Mouse (Mus musculus) brown adipose tissue, adult 24 weeks (tissue): Measurements from ENCODE around the gene Dlgap4. TPM values are rescaled to one million over a fixed set of nuclear protein-coding genes. Genes with fewer than 3 reads are reported as not detected.

ENCODE experiments used
- H3K27ac ChIP-seq: fragments of 200-500 bp; replicated peaks from 2 replicates; pipeline ENCODE4 v1.5.1; 2012; ENCODE audit warnings: low read depth, mild to moderate bottlenecking, low read length
- H3K4me1 ChIP-seq: fragments of 200-500 bp; 2 replicates; pipeline ENCODE4 v1.6.1; 2012; ENCODE audit warnings: low read length, mixed read lengths; ENCODE audit not compliant: control insufficient read depth, insufficient read depth, insufficient read length
- H3K4me3 ChIP-seq: fragments of 200-500 bp; 2 replicates; pipeline ENCODE4 v1.5.1; 2012; ENCODE audit warnings: low read depth, mild to moderate bottlenecking, low read length, moderate library complexity; ENCODE audit not compliant: insufficient read depth
- polyA plus RNA-seq: library from polyadenylated mRNA; stranded (reverse); fragments of >200 nt; gene quantifications from 2 replicates; pipeline ENCODE4 v1.2.4, GENCODE M21; 2012; ENCODE audit not compliant: missing spikeins, insufficient read depth, insufficient read length

The Dlgap4 gene
- polyA plus RNA-seq, 1 experiment = 39.8 TPM

GRCm38 (mm10) chr2:156605144-156605543 lies 8.4 kb upstream of the Dlgap4 start:
- Histone ChIP-seq H3K4me3 (no peak overlapping the region), H3K27ac (no peak overlapping the region), H3K4me1 (no peaks in the 10 kb centered on the region)

DNA sequence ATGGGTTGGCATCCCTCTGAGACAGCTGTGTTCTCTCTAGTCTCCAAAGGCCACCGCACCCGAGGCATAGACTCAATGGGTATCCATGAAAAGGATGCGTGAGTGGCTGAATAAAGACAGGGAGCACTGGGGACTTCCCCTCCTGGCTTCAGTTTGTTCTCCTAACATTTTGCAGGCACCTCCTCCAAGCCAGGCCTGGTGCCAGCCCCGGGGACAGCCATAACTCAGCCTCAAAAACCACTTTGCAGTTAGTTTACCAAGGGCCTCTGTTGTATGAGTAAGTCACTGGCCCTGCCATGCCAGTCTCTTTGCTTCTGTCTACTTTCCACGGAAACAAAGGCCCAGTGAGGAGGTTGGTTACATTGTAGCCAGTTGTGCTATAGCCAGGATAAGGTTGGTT lies 7.5 kb upstream of the Dlgap4 start:
- no peak overlapping the region for H3K27ac ChIP-seq
- no peak overlapping the region for H3K4me3 ChIP-seq

DNA sequence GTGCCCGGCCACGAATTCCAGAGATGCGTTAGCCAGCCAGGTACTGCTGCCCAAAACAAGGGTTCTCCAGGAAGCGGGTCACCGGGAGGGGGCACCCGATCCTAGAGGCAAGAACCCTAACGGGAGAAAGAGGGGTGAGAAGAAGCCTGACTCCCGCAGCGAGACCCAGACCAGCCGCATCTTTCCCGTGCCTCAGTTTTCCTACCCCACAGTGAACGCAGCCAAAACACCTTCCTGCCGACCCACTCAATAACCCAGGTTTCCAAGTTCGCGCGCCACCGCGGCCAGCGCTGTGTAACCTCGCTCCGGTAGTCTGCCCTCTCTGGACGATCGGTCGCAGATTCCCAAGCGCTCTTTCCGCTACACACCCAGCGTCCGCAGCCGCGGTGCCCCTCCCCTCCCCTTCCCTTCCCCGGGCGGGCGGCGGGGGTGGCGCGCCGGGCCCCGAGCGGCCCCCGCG lies 394 bp upstream of the Dlgap4 start:
- Histone ChIP-seq H3K4me1 (peaks cover 2% of the 10 kb centered on the region; the same call in 1 of the 2 replicates), H3K4me3 (peak overlapping the region; percentile 43)

More for the DNA sequence above, 7.5 kb upstream of the Dlgap4 start:
- H3K4me1 ChIP-seq = no peaks in the 10 kb centered on the region

GRCm38 (mm10) chr2:156614258-156614556 lies 702 bp downstream of the Dlgap4 start:
- Histone ChIP-seq H3K4me3 (peak overlapping the region; percentile 51), H3K27ac (no peak overlapping the region), H3K4me1 (peaks cover 2% of the 10 kb centered on the region; the same call in 1 of the 2 replicates)

More for the DNA sequence above, 394 bp upstream of the Dlgap4 start:
- no peak overlapping the region for H3K27ac ChIP-seq

DNA sequence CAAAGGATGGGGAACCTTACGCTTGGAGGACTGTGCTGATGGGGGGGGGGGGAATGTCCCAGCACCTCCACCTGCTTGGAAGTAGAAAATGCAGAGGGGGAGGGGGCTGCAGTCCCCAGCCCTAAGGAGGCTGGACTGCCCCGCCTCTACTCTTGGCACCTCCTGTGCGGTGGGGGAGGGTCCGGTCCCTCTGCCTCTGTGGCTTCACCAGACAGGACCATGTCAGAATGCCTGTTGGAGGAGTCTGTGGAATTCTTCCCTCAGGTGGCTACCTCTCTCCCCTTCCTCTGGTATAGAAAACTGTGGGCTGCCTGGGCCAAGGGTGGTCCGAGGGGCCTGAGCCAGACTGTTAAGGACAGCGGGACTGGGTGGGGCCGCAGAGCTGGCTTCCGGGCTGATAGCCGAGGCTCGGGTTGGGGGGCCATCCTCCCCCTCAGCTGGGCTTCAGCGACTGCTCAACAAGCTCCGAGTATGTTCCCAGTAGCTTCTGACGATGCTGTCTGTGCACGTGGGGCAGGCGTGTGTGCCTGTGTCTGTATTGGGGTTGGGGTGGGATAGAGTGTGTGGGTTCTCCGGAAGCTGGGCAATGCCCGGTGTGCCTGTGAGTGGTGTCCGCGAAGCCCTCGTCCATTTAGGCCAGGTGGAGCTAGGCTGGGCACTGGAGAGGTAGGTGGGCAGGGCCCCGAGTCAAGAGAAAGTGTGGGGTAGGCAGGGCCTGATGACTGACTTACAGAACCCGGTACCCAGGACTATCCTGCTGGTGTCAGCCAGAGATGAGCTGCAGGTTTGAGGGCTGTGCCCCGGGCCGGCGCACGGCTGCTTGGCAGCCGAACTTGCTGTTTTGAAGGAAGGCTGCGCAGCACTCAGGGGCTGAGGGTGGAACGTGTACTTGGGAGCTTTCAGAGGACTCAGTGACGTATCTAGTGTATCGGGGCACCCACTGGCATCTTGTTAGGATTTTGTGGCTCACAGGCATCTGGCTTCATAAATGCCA lies 1.5 kb downstream of the Dlgap4 start:
- H3K4me3 ChIP-seq = 0 out of 2 replicates have a peak overlapping the region, but pooled peaks have one; percentile 2

DNA sequence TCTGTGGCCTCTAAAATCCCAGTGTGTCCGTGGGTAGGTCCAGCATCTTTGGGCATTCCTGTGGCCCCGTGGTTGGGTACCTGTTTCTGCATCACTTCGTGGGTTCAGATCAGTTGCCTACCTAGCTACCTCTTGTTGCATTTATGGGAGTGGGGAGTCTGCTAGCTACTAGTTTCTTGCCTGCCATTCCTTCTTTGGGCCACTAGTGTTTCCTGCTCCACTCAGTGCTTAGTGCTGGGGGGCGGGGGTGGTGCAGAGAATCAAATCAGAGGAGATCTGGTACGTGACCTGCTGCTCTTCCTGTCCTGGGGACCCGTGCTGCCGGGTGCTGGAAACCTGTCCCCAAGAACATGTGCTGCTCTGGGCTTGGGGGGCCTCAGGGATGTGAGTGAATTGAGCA lies 3.0 kb downstream of the Dlgap4 start:
- peaks cover 2% of the 10 kb centered on the region; the same call in 1 of the 2 replicates for H3K4me1 ChIP-seq
- no peak overlapping the region for H3K27ac ChIP-seq

More for the DNA sequence above, 1.5 kb downstream of the Dlgap4 start:
- peaks cover 2% of the 10 kb centered on the region; the same call in 1 of the 2 replicates for H3K4me1 ChIP-seq
- no peak overlapping the region for H3K27ac ChIP-seq

GRCm38 (mm10) chr2:156617536-156617935 lies 4.0 kb downstream of the Dlgap4 start:
- H3K27ac ChIP-seq = no peak overlapping the region
- peaks cover 2% of the 10 kb centered on the region; the same call in 1 of the 2 replicates for H3K4me1 ChIP-seq
- H3K4me3 ChIP-seq = no peak overlapping the region

More for the DNA sequence above, 3.0 kb downstream of the Dlgap4 start:
- no peak overlapping the region for H3K4me3 ChIP-seq

DNA sequence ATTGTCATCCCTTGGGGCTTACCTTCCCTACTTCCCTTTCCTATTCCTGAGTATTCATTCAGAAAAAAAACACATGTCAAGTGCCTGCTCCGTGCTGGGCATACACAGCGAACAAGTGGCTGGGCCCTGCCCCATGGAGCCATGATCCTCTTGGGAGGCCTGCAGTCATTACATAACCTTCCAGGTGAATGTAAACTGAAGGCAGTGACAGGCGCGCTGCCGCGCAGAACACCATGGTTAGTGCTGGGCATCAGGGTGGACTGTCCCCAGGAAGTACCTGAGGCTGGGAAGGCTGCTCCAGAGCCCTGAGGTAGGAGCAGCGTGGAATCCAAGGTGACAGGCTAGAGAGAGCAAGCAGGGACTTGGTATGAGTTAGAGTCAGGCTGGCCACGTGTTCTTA lies 7.4 kb downstream of the Dlgap4 start:
- no peaks in the 10 kb centered on the region for H3K4me1 ChIP-seq
- H3K4me3 ChIP-seq = no peak overlapping the region
- H3K27ac ChIP-seq = no peak overlapping the region

DNA sequence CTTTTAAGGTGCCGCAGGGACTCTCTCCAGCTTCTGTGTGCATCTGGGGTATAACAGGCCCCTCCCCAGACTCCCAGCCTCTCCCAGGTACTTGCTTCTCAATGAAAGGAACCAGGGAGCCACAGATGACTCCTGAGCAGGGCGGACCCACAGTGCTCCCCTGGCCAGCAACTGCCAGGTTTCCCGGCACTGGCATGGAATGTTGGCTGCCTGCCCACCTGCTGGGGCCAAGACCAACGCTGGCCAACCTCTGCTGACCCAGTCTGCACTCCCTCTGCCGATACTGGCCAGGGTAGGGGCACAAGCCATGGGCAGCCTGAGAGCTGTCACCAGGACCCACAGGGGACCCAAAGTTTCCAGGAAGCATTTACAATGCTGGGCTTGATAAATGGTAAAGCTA lies 7.9 kb downstream of the Dlgap4 start:
- Histone ChIP-seq H3K27ac (no peak overlapping the region), H3K4me1 (peaks cover 2% of the 10 kb centered on the region), H3K4me3 (no peak overlapping the region)

- Histone ChIP-seq H3K27ac (no peak overlapping the region), H3K4me3 (no peak overlapping the region), H3K4me1 (peaks cover 4% of the 10 kb centered on the region)
Observed at GRCm38 (mm10) chr2:156622192-156622591, 8.7 kb downstream of the Dlgap4 start.

DNA sequence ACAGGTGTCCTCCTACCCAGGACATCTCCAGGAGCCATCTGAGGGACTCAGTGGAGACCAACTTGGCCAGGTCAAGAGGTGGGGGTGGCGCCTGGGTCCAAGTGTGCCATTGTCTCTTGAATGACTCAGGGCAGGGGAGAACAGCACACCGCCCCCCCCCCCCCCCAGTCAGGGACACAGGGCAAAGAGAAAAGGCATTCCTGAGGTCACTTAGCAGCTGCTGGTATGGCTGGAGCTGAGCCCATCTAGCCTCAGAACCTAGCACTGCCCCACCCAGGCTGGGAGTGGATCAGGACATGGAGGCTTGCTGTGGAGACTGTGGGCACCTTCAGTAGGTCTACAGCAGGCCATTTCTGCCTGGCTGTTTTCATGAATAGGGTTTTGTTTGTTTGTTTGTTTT lies 9.7 kb downstream of the Dlgap4 start:
- Histone ChIP-seq H3K4me1 (peaks cover 4% of the 10 kb centered on the region), H3K27ac (no peak overlapping the region)

GRCm38 (mm10) chr2:156625307-156625706 lies 11.8 kb downstream of the Dlgap4 start:
- H3K4me3 ChIP-seq = no peak overlapping the region
- peaks cover 4% of the 10 kb centered on the region for H3K4me1 ChIP-seq
- no peak overlapping the region for H3K27ac ChIP-seq

More for the DNA sequence above, 9.7 kb downstream of the Dlgap4 start:
- H3K4me3 ChIP-seq = no peak overlapping the region

GRCm38 (mm10) chr2:156626119-156626518 lies 12.6 kb downstream of the Dlgap4 start:
- no peak overlapping the region for H3K27ac ChIP-seq
- H3K4me1 ChIP-seq = peaks cover 4% of the 10 kb centered on the region
- no peak overlapping the region for H3K4me3 ChIP-seq

DNA sequence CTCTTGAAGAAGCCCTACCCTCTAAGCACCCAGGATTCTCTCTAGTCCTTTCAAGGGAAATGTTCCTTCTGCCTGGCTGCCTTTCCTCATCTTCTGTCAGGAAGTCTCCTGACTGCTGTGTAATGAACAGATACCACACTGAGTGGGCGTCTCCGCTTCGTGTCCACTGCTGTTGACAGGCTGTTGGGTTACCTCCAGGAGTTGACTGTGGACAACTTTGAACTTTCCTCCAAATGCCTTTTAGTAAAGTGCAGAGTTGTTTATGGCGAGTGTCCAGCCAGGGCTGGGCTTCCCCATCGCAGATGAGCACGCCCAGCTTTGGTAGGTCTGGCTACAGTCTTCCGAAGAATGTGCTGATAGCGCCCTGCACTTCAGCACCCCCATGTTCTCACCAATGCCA lies 13.0 kb downstream of the Dlgap4 start:
- no peak overlapping the region for H3K4me3 ChIP-seq
- H3K27ac ChIP-seq = no peak overlapping the region
- peaks cover 4% of the 10 kb centered on the region for H3K4me1 ChIP-seq

- H3K4me1 ChIP-seq = peaks cover 4% of the 10 kb centered on the region
- H3K27ac ChIP-seq = no peak overlapping the region
- no peak overlapping the region for H3K4me3 ChIP-seq
Observed at GRCm38 (mm10) chr2:156627917-156628316, 14.4 kb downstream of the Dlgap4 start.

- peaks cover 4% of the 10 kb centered on the region for H3K4me1 ChIP-seq
- H3K4me3 ChIP-seq = no peak overlapping the region
- H3K27ac ChIP-seq = no peak overlapping the region
Observed at GRCm38 (mm10) chr2:156630288-156630687, 16.8 kb downstream of the Dlgap4 start.
